Mouse (Mus musculus) limb, embryonic 14.5 days (tissue): ENCODE data around the gene Gm35315. TPM values are rescaled to one million over a fixed set of nuclear protein-coding genes. Genes with fewer than 3 reads are reported as not detected.

Experiments used
- ATAC-seq: fragments of 200-750 bp; cut with Nextera tagmentation; 2 replicates; pipeline ENCODE4 v1.8.0; 2017; ENCODE audit warnings: low read depth, moderate number of reproducible peaks, moderate TSS enrichment; ENCODE audit not compliant: low FRiP score
- DNase-seq: peaks from one replicate; pipeline ENCODE4 v3.0.0-alpha.2; 2015; ENCODE audit warnings: low spot score
- H3K27ac ChIP-seq: fragments of 300-500 bp; sonication (generic); replicated peaks from 2 replicates; pipeline ENCODE4 v1.5.1; 2014; ENCODE audit warnings: low read depth, mild to moderate bottlenecking, low read length, moderate library complexity, mixed read lengths
- H3K27me3 ChIP-seq: fragments of 300-500 bp; sonication (generic); 2 replicates; pipeline ENCODE4 v1.6.1; 2014; ENCODE audit warnings: low read length, mixed read lengths; ENCODE audit not compliant: control insufficient read depth, insufficient read depth
- H3K36me3 ChIP-seq: fragments of 300-500 bp; sonication (generic); 2 replicates; pipeline ENCODE4 v1.6.1; 2014; ENCODE audit warnings: mild to moderate bottlenecking, low read length, moderate library complexity, mixed read lengths; ENCODE audit not compliant: control insufficient read depth, insufficient read depth
- H3K4me1 ChIP-seq: fragments of 300-500 bp; sonication (generic); 2 replicates; pipeline ENCODE4 v1.6.1; 2014; ENCODE audit warnings: antibody characterized with exemption, low read length, mixed read lengths; ENCODE audit not compliant: control insufficient read depth, insufficient read depth
- H3K4me2 ChIP-seq: fragments of 300-500 bp; sonication (generic); replicated peaks from 2 replicates; pipeline ENCODE4 v1.6.1; 2014; ENCODE audit warnings: low read depth, mild to moderate bottlenecking, low read length, moderate library complexity; ENCODE audit not compliant: severe bottlenecking
- H3K4me3 ChIP-seq: fragments of 300-500 bp; sonication (generic); replicated peaks from 2 replicates; pipeline ENCODE4 v1.5.1; 2014; ENCODE audit warnings: low read length
- H3K9ac ChIP-seq: fragments of 300-500 bp; sonication (generic); 2 replicates; pipeline ENCODE4 v1.6.1; 2014; ENCODE audit warnings: mild to moderate bottlenecking, low read depth, low read length, moderate library complexity; ENCODE audit not compliant: severe bottlenecking
- H3K9me3 ChIP-seq: fragments of 300-500 bp; sonication (generic); 2 replicates; pipeline ENCODE4 v1.6.1; 2016; ENCODE audit warnings: low read length; ENCODE audit not compliant: control insufficient read depth
- POLR2A ChIP-seq: fragments of 200-500 bp; IDR thresholded peaks from 2 replicates; pipeline ENCODE4 v1.8.0; 2012; ENCODE audit warnings: inconsistent platforms, mild to moderate bottlenecking, moderate library complexity, borderline replicate concordance; ENCODE audit not compliant: insufficient read depth, insufficient read length; ENCODE audit errors: extremely low read depth
- WGBS: fragments of 180-500 bp; shearing (Covaris S2); extraction: QIAGEN DNeasy Blood & Tissue Kit; methylation state at CpG from one replicate; pipeline ENCODE4 v1.1.7; 2014; 5-methylcytosine and 5-hydroxymethylcytosine counted together
- polyA plus RNA-seq, 2 experiments: library from polyadenylated mRNA; depleted of rRNA in 1 of 2; stranded (reverse) in 1 of 2; unstranded in 1 of 2; fragments of >200 nt; fragmentation: Nextera tagmentation in 1 of 2; extraction: Ambion mirVana in 1 of 2; gene quantifications; 2 replicates each; pipeline versions ENCODE4 v1.2.1 to v1.2.3; 2012 to 2014

The Gm35315 gene
- polyA plus RNA-seq, 2 experiments: 0.59 to 0.74 TPM

- Histone ChIP-seq H3K4me1 (peaks cover 12% of the 10 kb centered on the region; the same call in 1 of the 2 replicates), H3K9ac (0 out of 2 replicates have a peak overlapping the region, but pooled peaks have one; percentile 31), H3K9me3 (no peaks in the 10 kb centered on the region), H3K4me3 (peak overlapping the region; percentile 38), H3K36me3 (peaks cover 33% of the 10 kb centered on the region), H3K27me3 (no peaks in the 10 kb centered on the region), H3K4me2 (peak overlapping the region; percentile 76), H3K27ac (no peak overlapping the region)
- peak; percentile 26 for DNase-seq
- peak; percentile 2; the same call in 1 of the 2 replicates for ATAC-seq
- no peak for TF ChIP-seq POLR2A
- 2% methylated on average over 30 of the region's 37 CpGs for WGBS
These were observed 6.9 kb upstream of the Gm35315 start for GRCm38 (mm10) chr5:110100921-110101631.

GRCm38 (mm10) chr5:110099656-110100580 lies 5.7 kb upstream of the Gm35315 start, which contains the start of gene Plcxd1:
Plcxd1 (plus strand) TSS chr5:110099969.
- H3K27me3 ChIP-seq: no peaks in the 10 kb centered on the region
- H3K36me3 ChIP-seq: peaks cover 22% of the 10 kb centered on the region
- DNase-seq (no peak), ATAC-seq (0 out of 2 replicates have a peak, but pooled peaks have one; percentile 17)
- no peak within 1 kb of the TSS for H3K9ac ChIP-seq
- WGBS: 5% methylated on average over 25 of the region's 25 CpGs
- peak within 1 kb of the TSS; percentile 38 for H3K4me3 ChIP-seq
- H3K27ac ChIP-seq: no peak within 1 kb of the TSS
- H3K4me2 ChIP-seq: peak within 1 kb of the TSS; percentile 76
- no peak for TF ChIP-seq POLR2A
- peaks cover 12% of the 10 kb centered on the region; the same call in 1 of the 2 replicates for H3K4me1 ChIP-seq
- H3K9me3 ChIP-seq: no peaks in the 10 kb centered on the region

- TF ChIP-seq POLR2A: no peak
- WGBS: 31% methylated on average over 1 of the region's 1 CpGs
- H3K4me1 ChIP-seq: peaks cover 12% of the 10 kb centered on the region; the same call in 1 of the 2 replicates
- no peak overlapping the region for H3K4me3 ChIP-seq
- DNase-seq (no peak), ATAC-seq (no peak)
- H3K27ac ChIP-seq: no peak overlapping the region
- H3K9me3 ChIP-seq: no peaks in the 10 kb centered on the region
- H3K27me3 ChIP-seq: no peaks in the 10 kb centered on the region
- peaks cover 13% of the 10 kb centered on the region for H3K36me3 ChIP-seq
- no peak overlapping the region for H3K9ac ChIP-seq
- H3K4me2 ChIP-seq: no peak overlapping the region
These were observed 4.8 kb upstream of the Gm35315 start for GRCm38 (mm10) chr5:110098991-110099477.

DNA sequence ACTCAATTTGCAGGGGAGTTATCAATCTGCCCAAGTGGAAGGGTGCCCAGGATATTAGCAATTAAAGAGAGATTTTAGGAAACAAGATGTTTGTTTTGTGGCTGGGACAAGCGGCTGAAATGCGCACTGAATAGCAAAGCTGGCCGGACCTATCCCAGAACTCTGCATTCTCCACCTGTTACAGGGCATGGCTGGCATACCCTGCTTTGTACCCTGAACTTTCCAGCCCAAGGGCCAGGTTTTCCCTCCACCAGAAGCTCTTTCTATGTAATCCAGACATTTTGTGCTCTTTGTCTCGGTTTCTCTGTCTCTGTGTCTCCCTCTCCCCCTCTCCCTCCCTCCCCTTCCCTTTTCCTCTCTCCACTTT lies 610 bp upstream of the Gm35315 start:
- H3K27ac ChIP-seq: no peak overlapping the region
- no peak for DNase-seq
- no peaks in the 10 kb centered on the region for H3K9me3 ChIP-seq
- TF ChIP-seq POLR2A: no peak
- peak overlapping the region; percentile 43 for H3K4me3 ChIP-seq
- no peaks in the 10 kb centered on the region for H3K36me3 ChIP-seq
- H3K4me2 ChIP-seq: peak overlapping the region; percentile 69
- 7% methylated on average over 4 of the region's 4 CpGs for WGBS
- ATAC-seq: no peak
- no peaks in the 10 kb centered on the region for H3K27me3 ChIP-seq
- 0 out of 2 replicates have a peak overlapping the region, but pooled peaks have one; percentile 59 for H3K9ac ChIP-seq
- no peaks in the 10 kb centered on the region; the same call in 1 of the 2 replicates for H3K4me1 ChIP-seq

GRCm38 (mm10) chr5:110091546-110091945 lies 2.7 kb downstream of the Gm35315 start:
- no peak overlapping the region for H3K4me2 ChIP-seq
- no peak for TF ChIP-seq POLR2A
- H3K4me1 ChIP-seq: no peaks in the 10 kb centered on the region; the same call in 1 of the 2 replicates
- DNase-seq (no peak), ATAC-seq (no peak)
- H3K9ac ChIP-seq: no peak overlapping the region
- no peak overlapping the region for H3K4me3 ChIP-seq
- no peaks in the 10 kb centered on the region for H3K36me3 ChIP-seq
- no peak overlapping the region for H3K27ac ChIP-seq
- no peaks in the 10 kb centered on the region for H3K27me3 ChIP-seq
- no peaks in the 10 kb centered on the region for H3K9me3 ChIP-seq
- 45% methylated on average over 2 of the region's 2 CpGs for WGBS
